Mouse (Mus musculus) Patski (cell line): ENCODE results near the gene Fyn. TPM values are rescaled to one million over a fixed set of nuclear protein-coding genes. Genes with fewer than 3 reads are reported as not detected.

Experiments used
- ATAC-seq: fragments of 100-300 bp; one replicate; pipeline ENCODE4 v1.8.0; 2021
- CTCF ChIA-PET: fragments of 350-600 bp; sonication (Branson Sonifier 250); formaldehyde crosslinking; loops from one replicate; lab custom pipeline; 2022; ENCODE audit warnings: inconsistent platforms; lab: Charles Lee
- POLR2A ChIA-PET: fragments of 350-600 bp; sonication (Branson Sonifier 250); formaldehyde crosslinking; loops from one replicate; lab custom pipeline; 2022; ENCODE audit warnings: antibody characterized with exemption, inconsistent platforms; lab: Charles Lee
- DNase-seq: peaks from one replicate; pipeline ENCODE4 v3.0.0-alpha.2; 2011; ENCODE audit warnings: low read depth, low spot score
- H3K27me3 ChIP-seq: fragments of 371-371 bp; one replicate; pipeline ENCODE4 v1.5.1; 2021
- CTCF ChIP-seq: fragments of 100-300 bp; IDR thresholded peaks from one replicate; pipeline ENCODE4 v1.5.1; 2021
- in situ Hi-C: fragments of 300-500 bp; cut with MboI; formaldehyde crosslinking; loops from 3 replicates; pipeline ENCODE4 v1.11.1; 2018; ENCODE audit warnings: low pct_unique_long_range_greater_than_20kb, mixed read lengths
- polyA plus RNA-seq: library from polyadenylated mRNA; unstranded; gene quantifications from one replicate; pipeline ENCODE4 v1.2.3, GENCODE M21; 2021

Gene Fyn
- polyA plus RNA-seq, 1 experiment from 2014 or later: 64.4 TPM

DNA sequence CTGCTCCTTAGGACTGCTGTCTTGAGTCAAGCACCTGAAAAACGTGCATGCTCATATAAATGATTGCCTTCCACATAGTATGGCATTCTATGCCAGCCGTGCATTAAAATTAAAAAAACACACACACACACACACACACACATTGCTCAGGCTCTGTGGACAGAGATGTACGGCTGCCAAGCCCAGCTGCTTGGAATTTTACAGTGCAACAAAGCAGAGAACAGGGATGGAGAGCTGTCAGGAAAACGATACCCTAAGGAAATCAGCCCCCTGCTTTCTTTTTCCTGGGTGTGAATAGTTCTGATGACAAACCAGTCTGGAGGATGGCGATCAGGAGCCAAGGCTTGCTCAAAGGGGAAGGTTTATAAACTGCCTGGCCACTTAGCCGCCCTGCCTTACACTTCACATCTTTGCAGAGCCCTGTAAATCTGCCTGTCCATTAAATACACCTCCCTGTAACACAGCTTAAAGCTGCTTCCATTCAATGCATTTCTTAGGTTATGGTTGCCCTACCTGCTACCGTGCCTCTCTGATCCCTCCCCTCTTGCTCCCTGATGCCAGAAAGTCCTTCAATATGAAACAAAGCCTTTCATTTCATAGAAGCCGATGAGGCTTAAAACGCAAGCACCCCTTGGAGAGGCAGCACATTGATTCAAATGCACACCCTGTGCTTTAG, 228.6 kb downstream of the Fyn start:
- DNase-seq (no peak), ATAC-seq (no peak)
- POLR2A ChIA-PET: no interaction called here

DNA sequence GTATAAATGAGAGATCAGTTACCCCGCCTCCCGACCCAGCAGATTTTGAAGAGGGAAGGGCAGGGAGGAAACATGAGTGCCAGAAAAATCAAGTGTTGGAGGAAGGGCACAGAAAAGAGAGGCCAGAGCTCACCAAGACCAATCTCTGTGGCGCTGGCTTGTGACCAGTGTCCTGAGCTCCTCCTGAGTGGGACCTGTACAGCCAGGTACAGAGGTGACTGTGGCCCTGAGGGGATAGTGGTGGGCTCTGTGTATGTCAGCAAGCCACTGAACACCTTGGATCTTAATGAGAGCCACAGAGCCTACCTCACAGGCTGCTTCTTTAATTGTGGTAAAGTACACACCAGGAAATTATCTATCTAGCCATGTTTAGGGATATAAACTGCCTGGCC, 229.1 kb downstream of the Fyn start:
- CTCF ChIA-PET: interaction anchor here (0.9 kb wide), 1 partner anchor 64 kb away, joined by 3 read pairs; no protein-coding TSS in a partner anchor
- no peak for DNase-seq
- TF ChIP-seq CTCF: no peak
- POLR2A ChIA-PET: no interaction called here
- in situ Hi-C loops: no loop called here
- no peaks in the 10 kb centered on the region for H3K27me3 ChIP-seq
- ATAC-seq: no peak

More for the DNA sequence above, 228.6 kb downstream of the Fyn start:
- CTCF ChIA-PET: interaction anchor here (0.9 kb wide), 1 partner anchor 63 kb away, joined by 3 read pairs; no protein-coding TSS in a partner anchor
- TF ChIP-seq CTCF: no peak
- no peaks in the 10 kb centered on the region for H3K27me3 ChIP-seq
- in situ Hi-C loops: no loop called here

DNA sequence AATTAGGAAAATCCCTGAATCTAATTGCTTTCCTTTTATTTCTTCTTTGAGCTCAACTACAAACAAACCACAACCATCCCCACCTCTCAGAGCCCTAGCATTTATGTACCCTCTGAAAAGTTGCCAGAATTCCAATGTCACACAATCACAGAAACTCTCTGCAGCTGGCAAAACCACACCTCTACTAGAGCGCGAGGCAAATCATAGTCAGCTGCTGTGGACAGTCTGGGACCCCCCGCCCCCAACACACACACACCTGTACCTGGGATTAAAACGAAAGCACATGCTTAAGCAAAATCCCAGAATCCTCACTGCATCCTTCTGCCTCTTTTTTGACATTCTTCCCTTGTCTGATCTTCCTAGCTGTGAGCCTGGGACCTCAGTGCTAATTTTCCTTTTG, 230.9 kb downstream of the Fyn start:
- ChIA-PET CTCF (interaction anchor here (1.5 kb wide), 1 partner anchor 429 kb away, joined by 5 read pairs; no protein-coding TSS in a partner anchor), POLR2A (no interaction called here)
- no peak for TF ChIP-seq CTCF
- in situ Hi-C loops: no loop called here
- H3K27me3 ChIP-seq: no peaks in the 10 kb centered on the region
- ATAC-seq (no peak), DNase-seq (no peak)

DNA sequence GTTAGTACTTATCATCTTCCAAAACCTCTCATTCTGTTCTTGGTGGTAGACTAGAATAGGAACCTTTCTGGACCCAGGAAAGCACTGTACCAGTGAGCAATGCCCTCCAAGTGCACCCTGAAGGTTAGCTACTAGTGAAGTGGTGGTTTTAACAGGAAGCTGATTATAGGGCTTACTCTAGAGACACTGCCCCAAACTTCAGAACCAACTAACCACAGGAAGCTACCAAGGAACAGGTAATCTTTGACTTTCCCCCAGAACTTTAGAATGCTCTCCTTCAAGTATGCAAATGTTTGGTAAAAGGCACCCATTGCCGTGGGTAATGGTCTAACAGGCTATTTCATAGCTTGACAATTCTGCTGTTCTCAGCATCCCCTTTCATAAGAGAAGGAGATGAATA, 231.5 kb downstream of the Fyn start:
- CTCF ChIA-PET: interaction anchor here (1.5 kb wide), 1 partner anchor 430 kb away, joined by 5 read pairs; no protein-coding TSS in a partner anchor
- in situ Hi-C loops: no loop called here
- POLR2A ChIA-PET: no interaction called here
- ATAC-seq: no peak
- DNase-seq: no peak
- H3K27me3 ChIP-seq: no peaks in the 10 kb centered on the region
- TF ChIP-seq CTCF: no peak

GRCm38 (mm10) chr10:39601068-39601467, 232.4 kb downstream of the Fyn start:
- no peak for TF ChIP-seq CTCF
- no peak for DNase-seq
- in situ Hi-C loops: no loop called here
- CTCF ChIA-PET: no interaction called here
- ATAC-seq: no peak
- POLR2A ChIA-PET: no interaction called here
- H3K27me3 ChIP-seq: no peaks in the 10 kb centered on the region

DNA sequence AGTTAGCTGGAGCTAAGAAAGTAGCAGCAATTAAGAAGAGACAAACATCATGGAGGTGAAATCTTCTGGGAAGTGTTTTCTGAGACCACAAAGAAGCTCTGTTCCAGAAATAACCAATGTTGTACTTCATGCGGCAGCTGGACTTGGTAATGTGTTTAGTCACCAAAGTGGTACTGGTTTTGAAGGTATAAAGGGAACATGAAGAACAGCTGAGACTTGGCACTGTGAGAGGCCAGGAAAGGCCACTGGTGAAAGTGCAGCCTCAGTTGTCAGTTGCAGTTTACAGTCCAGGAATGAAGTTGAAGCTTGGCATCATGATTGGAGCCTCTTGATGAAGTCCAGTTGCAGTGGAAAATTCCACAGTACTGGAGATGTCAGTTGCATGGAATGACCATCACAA, 237.8 kb downstream of the Fyn start:
- ChIA-PET CTCF (no interaction called here), POLR2A (interaction anchor here (0.7 kb wide), 1 partner anchor 85 kb away, joined by 4 read pairs; no protein-coding TSS in a partner anchor)
- in situ Hi-C loops: no loop called here
- no peak for TF ChIP-seq CTCF
- DNase-seq: no peak
- H3K27me3 ChIP-seq: no peaks in the 10 kb centered on the region
- no peak for ATAC-seq

DNA sequence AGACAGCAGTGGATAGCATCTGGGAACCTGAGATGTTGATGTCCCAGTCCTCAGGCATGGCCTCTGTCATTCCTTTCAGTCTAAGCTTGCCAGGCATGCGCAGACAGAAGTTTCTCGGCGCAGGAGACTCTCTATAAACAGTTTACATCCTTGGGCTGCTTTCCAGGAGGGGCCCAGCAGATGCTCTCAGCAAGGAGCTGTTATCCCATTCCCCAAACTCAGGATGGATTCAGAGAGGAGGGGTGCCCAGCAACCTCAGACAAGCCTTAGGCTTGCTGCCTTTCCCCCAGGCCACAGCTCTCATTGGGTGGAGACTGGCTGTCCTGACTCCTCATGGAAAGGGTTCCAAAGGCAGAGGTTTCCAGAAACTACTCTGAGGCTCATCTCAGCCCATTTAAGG, 242.6 kb downstream of the Fyn start:
- CTCF ChIA-PET: interaction anchor here (1.1 to 1.4 kb wide), 2 partner anchors 9 to 440 kb away, joined by 4 read pairs; no protein-coding TSS in a partner anchor
- TF ChIP-seq CTCF: no peak
- ATAC-seq (no peak), DNase-seq (no peak)
- in situ Hi-C loops: no loop called here
- POLR2A ChIA-PET: interaction anchor here (1.1 kb wide), 1 partner anchor 121 kb away, joined by 3 read pairs; the partner anchor contains the start of gene Rev3l
- no peaks in the 10 kb centered on the region for H3K27me3 ChIP-seq

GRCm38 (mm10) chr10:39612131-39612530, 243.5 kb downstream of the Fyn start:
- DNase-seq (no peak), ATAC-seq (no peak)
- H3K27me3 ChIP-seq: no peaks in the 10 kb centered on the region
- ChIA-PET CTCF (interaction anchor here (0.6 to 1.4 kb wide), 3 partner anchors 9 to 441 kb away, joined by 3 to 4 read pairs (median 4); no protein-coding TSS in a partner anchor), POLR2A (interaction anchor here (1.1 kb wide), 1 partner anchor 120 kb away, joined by 3 read pairs; the partner anchor contains the start of gene Rev3l)
- in situ Hi-C loops: no loop called here
- TF ChIP-seq CTCF: no peak

GRCm38 (mm10) chr10:39612633-39612988, 244.0 kb downstream of the Fyn start, which contains the start of gene Traf3ip2:
Gene Traf3ip2, plus strand, starts transcription at chr10:39612934.
- ChIA-PET CTCF (no interaction called here), POLR2A (interaction anchor here (0.7 kb wide), 1 partner anchor 443 kb away, joined by 7 read pairs; no protein-coding TSS in a partner anchor)
- no peak for DNase-seq
- in situ Hi-C loops: no loop called here
- ATAC-seq: no peak
- TF ChIP-seq CTCF: no peak
- H3K27me3 ChIP-seq: no peaks in the 10 kb centered on the region

GRCm38 (mm10) chr10:39612989-39613831, 244.6 kb downstream of the Fyn start:
- TF ChIP-seq CTCF: no peak
- no peaks in the 10 kb centered on the region for H3K27me3 ChIP-seq
- CTCF ChIA-PET: no interaction called here
- POLR2A ChIA-PET: interaction anchor here (0.7 kb wide), 2 partner anchors 199 to 444 kb away, joined by 3 to 7 read pairs; no protein-coding TSS in a partner anchor
- in situ Hi-C loops: no loop called here
- DNase-seq (peak; percentile 80), ATAC-seq (peak; percentile 91)
